Mouse (Mus musculus) urinary bladder, postnatal 4 days (tissue): ENCODE measurements around the gene Hnrnph2.
A peak's percentile ranks its signal among the peaks of the same experiment; 100 is the strongest.

Source experiments
- DNase-seq, 2 experiments: peaks; one replicate each; pipeline ENCODE4 v3.0.0; 2021 to 2022; ENCODE audit warnings: low spot score in 2 of 2

Gene Hnrnph2

DNA sequence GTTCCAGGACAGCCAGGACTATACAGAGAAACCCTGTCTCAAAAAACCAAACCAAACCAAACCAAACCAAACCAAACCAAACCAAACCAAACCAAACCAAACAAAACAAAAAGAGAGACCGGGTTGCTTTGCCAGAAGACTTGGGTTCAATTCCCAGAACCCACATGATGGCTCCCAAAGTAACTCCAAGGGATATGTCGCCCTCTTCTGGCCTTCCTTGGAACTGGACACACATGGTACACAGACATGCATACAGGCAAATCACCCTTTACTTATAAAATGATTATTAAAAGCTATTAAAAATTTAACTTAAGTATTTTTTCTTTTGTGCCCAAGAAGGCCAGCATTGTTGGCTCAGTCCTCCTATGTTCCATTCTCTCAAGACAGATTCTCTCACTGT lies 13.3 kb downstream of the Hnrnph2 start:
- DNase-seq: no peak

DNA sequence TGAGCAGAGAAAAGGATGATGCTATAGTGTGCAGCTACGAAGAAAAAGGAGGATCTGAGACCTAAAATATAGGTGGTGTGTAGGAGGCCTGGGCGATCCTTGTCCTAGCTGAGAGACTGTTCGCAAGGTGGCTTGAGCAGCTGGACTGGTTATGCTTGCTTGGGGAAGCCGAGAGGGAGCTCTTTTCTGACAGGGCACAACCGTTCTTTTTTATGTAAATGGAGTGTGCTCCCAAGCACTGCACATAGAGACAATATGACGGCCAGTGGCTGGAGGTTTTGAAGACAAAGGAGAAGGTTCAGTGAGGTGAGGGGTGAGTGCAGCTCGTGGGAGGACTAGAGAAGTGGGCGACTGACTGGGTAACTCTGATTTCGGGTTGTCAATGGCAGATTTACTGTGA lies 18.7 kb downstream of the Hnrnph2 start:
- no peak for DNase-seq

DNA sequence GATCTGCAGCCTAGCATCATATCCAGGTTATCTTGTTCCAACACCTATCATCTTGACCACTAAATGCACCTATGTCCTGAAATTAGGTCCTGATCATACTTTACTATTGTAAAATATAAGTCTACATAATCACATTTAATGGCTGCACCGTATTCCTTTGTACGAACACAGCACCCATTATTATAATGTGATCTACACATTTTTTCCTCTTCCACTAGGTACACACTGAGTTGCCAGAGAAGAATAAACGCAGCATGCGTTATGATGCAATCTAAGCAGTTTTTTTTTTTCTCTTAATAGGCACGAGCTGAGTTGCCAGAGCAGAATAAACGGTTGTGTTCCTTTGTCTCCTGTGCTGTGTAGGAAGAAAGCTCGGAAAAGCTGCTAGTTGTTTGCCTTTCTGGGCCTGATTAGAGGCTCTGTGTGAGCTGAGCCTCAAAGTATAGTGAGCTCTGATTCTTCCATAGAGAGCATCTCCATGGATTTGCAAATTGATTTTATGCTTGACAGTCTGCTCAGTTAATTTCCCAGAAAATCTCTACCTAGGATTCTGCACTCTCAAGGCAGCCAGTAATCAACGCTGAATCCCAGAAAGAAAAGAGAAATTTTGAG lies 19.4 kb downstream of the Hnrnph2 start:
- no peak for DNase-seq

DNA sequence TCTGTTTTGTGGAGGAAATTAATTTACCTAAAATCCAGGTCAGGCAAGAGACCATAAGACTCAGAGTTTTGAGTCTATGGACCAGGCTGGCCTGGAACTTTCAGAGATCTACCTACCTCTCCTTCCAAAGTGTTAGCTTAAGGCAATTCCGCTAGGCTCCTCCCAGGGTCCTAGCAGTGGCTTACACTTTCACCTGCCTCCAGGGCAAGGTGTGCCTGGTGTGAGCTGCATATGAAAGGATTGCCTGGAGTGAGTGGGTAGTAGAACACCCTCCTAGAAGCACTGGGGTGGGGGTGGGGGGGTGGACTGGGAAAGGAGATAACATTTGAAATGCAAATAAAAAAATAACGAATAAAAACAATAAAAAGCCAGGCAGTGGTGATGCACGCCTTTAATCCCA lies 20.7 kb downstream of the Hnrnph2 start:
- no peak for DNase-seq

DNA sequence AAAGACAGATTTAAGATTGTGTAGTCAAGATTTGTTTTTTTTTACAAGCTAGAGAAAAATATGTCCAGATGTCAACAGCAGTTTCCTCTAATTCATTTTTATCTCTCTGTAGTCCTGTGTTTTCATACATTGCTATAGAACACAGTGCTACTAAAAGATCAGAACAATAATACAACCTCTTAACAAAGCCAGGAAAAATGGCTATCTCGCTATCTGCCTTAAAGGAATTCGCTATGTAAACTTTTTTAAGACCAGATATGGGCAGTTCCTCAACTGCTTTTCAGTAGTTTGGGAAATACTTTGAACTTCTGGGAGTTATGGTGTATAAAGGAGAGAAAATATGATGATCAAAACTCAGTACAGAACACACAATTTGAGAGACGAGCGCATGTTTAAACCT lies 22.4 kb downstream of the Hnrnph2 start:
- DNase-seq: no peak

DNA sequence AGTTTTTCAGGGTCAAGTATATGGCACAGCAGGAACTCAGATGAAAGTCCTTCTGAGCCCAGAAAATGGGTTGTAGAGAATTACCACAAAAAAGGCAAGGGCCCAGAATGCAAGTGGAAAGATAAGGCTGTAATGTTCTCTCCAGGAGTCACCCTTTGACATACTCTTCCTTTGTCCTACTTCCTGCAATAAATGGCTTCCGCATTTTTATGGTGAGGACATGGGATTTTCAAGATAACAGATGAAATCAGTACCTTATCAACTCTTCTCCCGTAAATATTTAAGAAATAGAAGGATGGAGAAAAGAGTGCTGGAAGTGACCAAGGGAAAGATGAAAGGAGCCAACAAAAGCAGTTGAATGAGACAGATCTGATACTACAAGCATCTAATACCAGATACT lies 27.2 kb downstream of the Hnrnph2 start:
- DNase-seq: no peak

DNA sequence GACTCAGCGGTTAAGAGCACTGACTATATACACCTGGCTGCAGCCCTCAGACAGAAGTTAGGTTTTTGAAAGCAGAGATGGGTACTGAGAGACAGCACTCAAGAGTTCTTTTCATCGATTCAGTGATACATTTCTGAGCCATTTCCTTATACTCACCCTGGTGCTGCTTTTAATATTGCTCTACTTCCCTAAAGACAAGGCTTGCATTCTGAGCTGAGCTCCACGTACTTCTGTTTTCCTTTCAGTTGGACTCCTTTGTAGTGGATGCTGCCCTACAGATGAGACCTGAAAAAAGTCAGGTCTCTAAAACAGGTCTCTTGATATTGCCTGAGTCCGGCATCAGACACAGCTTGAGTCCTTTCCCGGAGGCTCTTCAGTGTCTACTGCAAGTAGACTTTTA lies 31.7 kb downstream of the Hnrnph2 start:
- DNase-seq: no peak

DNA sequence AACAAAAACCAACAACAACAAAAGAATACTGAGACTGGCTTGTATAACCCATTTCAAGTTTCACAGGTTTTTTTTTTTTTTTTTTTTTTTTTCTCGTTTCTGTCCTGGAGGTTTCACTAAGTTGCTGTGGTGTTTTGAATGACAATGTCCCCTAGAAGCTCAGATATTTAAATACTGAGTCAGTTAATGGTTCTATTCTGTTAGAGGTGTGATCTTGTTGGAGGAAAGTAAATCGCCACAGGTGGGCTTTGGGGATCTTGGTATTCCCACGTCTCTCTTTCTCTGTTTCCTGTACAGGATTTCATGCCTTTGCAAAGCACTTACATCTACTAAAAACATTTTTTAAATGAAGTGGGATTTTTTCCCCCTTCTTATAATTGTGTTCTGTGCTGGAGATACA lies 34.1 kb downstream of the Hnrnph2 start:
- DNase-seq: no peak

DNA sequence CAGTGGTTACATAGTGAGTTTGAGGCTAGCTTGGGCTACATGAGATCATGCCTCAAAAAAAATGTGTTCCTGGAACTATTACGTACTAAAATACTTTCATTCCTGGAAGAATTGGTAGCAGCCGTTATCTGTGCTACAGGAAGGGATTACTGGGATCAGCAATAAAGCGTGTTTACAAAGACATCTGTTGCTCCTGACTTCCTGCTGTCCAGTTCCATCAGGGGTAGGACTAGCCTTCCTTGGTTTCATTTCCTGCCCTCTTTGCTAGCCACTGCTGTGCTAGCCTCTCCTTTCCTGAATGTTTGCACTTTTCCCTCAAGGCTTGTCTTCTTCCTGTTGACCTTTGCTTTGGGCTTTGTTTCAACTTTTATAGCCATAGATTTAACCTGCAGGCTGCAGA lies 34.9 kb downstream of the Hnrnph2 start:
- DNase-seq: no peak

DNA sequence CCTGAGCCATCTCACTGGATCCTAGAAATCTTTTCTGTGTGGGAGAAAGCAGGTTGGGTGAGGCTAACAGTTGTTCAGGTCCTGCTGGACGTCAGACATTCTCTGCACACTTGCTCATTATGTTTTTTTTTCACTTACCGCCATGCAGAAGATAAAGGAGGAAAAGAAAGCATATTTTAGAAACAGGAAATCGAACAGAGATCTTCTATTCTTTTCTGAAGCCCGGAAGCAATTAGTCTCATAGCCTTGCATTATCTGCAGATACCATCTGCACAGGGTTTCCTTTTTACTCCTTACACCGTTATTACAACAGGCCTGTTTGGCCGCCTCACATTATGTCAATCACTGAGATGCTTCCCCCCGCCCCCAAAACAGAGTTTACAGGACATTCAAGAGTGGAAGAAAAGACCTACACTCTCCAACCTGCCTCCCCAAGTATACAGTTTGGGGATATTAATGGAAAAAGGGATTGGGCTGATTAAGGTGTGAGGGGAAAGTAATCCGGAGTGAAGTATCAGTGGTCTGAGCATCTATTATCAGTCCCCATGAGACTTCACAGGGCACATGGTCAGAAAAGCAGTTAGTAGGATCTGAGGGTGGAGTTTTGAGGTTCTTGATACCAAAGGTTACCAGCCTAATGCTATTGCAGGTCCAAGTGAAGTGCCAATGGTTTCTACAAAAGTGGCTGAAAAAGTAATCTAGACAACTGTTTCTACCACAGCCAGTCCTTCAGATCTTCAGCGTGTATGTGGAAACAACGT lies 40.2 kb downstream of the Hnrnph2 start:
- DNase-seq: no peak

DNA sequence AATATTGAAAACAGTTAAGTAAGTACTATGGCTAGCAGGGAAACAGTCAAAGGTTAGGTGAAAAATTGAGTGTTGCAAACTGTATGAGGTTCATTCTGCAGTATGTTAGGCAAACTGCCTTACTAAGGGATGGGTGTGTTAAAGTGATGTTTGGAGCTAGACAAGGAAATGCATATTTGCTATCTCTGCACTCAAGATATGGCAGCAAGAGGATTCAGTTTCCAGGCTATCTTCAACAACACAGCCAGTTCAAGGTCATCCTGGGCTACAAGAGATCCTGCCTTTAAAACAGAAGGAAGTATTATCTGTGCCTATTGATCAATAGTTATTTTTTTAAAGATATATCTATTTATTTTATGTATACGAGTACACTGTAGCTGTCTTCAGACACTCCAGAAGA lies 45.4 kb downstream of the Hnrnph2 start:
- DNase-seq: no peak

DNA sequence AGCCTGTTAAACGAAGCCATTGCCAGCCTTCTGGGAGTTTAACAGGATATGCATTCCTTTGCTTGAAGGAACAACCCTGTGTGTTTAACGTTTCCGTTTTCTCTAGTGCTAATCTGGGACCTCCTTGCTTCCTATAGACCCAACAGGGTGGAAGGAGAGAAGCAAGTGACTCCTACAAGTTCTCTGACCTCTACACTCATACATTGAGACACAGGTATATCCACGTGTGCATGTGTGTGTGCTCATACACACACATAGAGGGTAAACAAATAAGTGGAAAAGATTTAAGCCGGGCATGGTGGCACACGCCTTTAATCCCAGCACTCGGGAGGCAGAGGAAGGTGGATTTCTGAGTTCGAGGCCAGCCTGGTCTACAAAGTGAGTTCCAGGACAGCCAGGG lies 46.4 kb downstream of the Hnrnph2 start:
- DNase-seq: no peak

DNA sequence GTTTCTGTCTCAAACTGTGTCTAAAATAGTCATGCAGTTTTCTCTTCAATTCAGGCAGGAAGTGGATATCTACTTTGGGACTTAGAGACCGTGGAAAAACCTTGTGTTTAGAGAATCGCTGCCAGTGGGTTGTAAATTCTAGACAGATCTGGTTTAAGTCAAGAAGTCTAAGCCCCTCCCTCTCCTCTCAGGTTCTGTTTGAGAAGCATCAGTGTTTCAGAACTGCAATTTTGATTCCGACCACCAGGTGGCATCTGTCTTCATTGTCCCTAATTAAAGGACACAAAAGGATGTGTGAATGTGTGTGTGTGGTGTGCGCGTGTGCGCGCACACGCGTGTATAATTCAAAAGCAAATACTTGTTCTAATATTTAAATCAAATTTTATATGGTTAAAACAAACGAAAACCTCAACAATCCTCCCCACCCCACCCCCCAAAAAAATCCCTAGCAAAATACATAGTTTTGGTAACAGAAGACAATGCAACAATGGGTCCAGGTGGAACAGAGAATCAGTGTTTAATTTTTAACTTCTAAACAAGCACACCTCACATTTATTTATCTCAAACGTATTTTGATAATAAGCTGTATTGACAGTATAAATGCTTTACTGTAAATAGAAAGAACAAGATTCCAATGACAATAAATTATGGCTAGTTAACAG lies 47.2 kb downstream of the Hnrnph2 start:
- DNase-seq: peak; percentile 43 to 81

DNA sequence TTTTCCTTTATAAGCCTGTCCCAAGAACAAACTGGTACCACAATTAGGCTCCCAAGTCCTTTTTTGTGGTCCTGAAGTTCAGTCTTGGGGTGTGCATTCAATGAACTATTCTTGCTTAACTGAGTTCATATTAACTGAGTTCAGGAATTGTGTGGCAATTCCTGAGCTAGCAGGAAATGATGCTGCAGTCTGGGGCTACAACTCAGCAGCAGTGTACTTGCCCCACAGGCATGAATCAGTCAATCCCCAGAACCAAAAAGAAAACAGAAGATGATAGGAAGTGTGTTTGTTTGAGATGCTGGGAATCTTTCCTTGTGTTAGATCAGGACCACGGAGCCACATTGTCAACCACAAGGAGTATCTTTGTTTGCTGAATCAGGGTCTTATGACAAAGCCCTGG lies 51.1 kb downstream of the Hnrnph2 start:
- no peak for DNase-seq
